Mouse (Mus musculus) thymus, postnatal 14 days (tissue): Measurements from ENCODE around the gene Ulk2.
A peak's percentile ranks its signal among the peaks of the same experiment; 100 is the strongest.

Experiments
- DNase-seq: peaks from one replicate; pipeline ENCODE4 v3.0.0; 2021

Ulk2 gene

GRCm38 (mm10) chr11:61760518-61760917 is 94.4 kb downstream of the Ulk2 start:
- peak; percentile 49 for DNase-seq

GRCm38 (mm10) chr11:61757151-61757550 is 97.7 kb downstream of the Ulk2 start:
- no peak for DNase-seq

- DNase-seq: peak; percentile 33
Observed at GRCm38 (mm10) chr11:61751612-61752011, 103.3 kb downstream of the Ulk2 start.

GRCm38 (mm10) chr11:61747161-61747560 is 107.7 kb downstream of the Ulk2 start:
- DNase-seq: no peak

DNA sequence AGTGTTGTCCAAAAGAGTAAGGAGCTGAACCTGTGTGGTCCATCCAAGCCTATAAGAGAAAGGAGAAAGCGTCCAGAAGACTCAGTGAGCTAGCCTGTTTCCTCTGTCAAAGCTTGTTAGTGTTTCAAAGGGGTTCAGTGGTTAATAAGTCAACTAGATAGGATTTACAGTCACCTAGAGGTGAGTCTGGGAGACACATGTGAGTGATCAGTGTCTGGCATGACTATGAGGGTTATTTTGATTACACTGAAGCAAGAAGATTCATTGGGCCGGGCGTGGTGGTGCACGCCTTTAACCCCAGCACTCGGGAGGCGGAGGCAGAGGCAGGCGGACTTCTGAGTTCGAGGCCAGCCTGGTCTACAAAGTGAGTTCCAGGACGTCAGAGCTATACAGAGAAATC is 109.1 kb downstream of the Ulk2 start:
- no peak for DNase-seq

DNA sequence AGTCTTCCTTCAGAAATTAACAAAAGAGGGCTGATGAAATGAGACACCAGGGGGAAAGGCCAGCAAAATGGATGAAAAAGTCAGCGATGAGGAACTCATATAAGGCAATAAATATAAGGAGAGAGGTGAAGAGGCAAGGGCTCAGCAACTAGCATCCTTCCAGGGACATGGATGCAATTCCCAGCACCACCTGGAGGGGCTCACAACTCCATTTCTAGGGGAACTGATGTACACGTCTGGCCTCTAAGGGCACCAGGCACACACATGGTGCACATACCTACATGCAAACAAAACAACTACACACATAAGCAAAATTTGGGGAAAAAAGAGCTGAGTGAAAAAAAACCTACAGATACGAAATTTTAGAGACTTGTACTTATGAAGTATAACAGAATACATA is 110.4 kb downstream of the Ulk2 start:
- DNase-seq: no peak

DNA sequence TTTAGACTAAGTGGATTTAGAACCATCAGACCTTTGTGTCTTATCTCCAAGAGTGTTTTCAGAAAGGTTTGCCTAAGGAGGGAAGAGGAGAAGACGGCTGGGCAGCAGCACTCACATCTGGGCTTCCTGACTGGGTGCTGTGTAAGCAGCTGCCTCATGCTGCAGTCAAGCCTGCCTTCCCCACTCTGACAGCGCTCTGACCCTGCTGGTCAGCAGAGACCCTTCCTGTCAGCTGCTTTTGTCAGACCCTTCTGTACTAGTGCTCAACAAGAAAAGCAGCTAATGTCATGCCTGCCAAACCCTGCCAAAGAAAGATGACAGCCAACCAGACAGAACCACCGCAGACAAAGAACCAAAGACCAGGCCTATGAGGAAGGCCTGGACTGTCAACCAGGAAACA is 111.1 kb downstream of the Ulk2 start:
- DNase-seq: no peak

- DNase-seq: no peak
Observed at GRCm38 (mm10) chr11:61740500-61740899, 114.4 kb downstream of the Ulk2 start.

- DNase-seq: no peak
Observed at GRCm38 (mm10) chr11:61737290-61737689, 117.6 kb downstream of the Ulk2 start.

DNA sequence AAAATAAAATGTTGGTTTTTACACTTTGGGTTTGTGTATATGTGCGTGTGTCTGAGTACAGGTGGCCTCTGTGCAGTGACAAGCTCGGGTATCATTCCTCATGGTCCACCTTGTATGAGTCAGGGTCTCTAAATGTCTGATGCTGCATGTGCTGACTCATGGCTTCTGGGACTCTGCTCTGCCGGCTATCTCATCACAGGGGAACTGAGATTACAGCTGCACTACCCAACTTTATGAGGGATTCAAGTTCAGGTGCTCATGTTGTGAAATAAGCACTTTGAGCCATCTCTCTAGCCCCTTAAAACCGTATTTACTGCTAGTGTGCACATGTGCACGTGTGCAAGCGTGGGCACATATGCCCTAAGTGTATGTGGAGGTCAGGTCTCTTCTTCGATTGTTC is 122.2 kb downstream of the Ulk2 start:
- no peak for DNase-seq

GRCm38 (mm10) chr11:61728037-61728436 is 126.8 kb downstream of the Ulk2 start:
- DNase-seq: no peak
